Mouse (Mus musculus): ENCODE measurements around the gene Acbd3. TPM values are rescaled to one million over a fixed set of nuclear protein-coding genes. Genes with fewer than 3 reads are reported as not detected.

Gene Acbd3
- polyA plus RNA-seq, 1 experiment from 2014 or later: 32.7 TPM

DNA sequence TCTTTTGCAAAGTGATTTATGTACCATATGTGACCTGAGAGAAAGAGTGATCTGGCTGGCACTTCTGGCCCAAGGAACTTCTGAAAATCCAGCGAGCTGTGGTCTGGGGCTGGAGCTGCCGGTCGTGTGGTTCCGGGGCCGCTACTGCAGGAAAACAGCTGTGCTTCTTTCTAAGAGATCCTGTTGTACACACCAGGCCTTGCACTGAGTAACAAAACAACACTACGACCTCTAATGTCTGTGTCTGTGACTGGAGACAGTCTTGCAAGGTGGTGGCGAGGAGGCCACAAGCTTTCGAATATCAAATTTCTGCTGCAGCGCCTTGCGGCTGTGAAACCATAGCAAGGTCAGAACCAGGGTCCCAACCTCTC lies 51.4 kb downstream of the Acbd3 start:
- 9% methylated on average over 10 of the region's 10 CpGs for WGBS
- ATAC-seq (ENCODE audit: low FRiP score): peak; percentile 46

DNA sequence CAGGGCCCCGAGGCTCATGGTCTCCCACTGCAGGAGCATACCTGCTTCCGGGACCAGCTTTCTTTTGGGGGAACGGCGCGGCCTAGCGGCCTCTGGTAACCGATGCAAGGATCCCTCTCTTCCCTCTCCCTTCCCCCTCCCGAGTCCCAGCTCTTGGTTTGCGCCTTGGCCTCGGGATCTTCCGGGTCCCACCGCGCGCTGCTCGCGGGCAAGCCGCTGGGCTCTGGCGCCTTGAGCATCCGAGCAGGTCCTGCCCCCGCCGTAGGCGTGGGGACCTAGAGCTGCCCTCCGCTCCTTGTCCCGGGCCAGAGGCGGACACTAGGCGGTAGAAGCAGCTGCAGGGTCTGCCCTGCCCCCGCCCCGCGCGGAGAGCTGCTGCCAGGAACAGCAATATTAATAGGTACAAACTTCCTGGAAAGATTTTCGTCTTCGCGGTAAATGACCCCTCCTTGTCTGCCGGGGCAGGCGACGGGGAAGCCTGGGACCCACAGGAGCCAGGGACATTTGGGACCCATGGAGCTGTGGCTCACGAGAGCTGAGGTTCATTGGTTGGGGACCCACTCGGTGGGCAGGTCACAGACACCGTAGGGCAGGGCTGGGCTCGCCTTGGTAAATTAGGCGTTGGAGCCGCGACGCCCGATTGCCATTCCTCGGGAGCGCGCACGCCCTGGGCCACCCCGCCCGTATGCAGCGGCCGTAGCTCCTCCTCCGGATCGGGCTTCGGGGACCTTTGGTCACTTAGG lies 52.0 kb downstream of the Acbd3 start:
- H3K4me2 ChIP-seq (replicated peaks): peak overlapping the region; percentile 83
- peak; percentile 87 for ATAC-seq (ENCODE audit: low FRiP score)
- H3K4me3 ChIP-seq: peak overlapping the region; percentile 59
- under 1% methylated on average over 56 of the region's 56 CpGs for WGBS
- H3K27ac ChIP-seq: peak overlapping the region; percentile 88
- H3K9me3 ChIP-seq (replicated peaks): no peaks in the 10 kb centered on the region
- peak overlapping the region; percentile 79 for H3K9ac ChIP-seq
- H3K36me3 ChIP-seq: no peaks in the 10 kb centered on the region
- H3K27me3 ChIP-seq: no peaks in the 10 kb centered on the region
- H3K4me1 ChIP-seq: peaks cover 12% of the 10 kb centered on the region; the same call in 1 of the 2 replicates

More for the DNA sequence above, 51.4 kb downstream of the Acbd3 start:
- Histone ChIP-seq H3K27me3 (no peaks in the 10 kb centered on the region), H3K4me1 (peaks cover 12% of the 10 kb centered on the region; the same call in 1 of the 2 replicates), H3K4me3 (peak overlapping the region; percentile 59), H3K9ac (peak overlapping the region; percentile 79), H3K9me3 (replicated peaks) (no peaks in the 10 kb centered on the region), H3K36me3 (no peaks in the 10 kb centered on the region), H3K27ac (peak overlapping the region; percentile 88), H3K4me2 (replicated peaks) (peak overlapping the region; percentile 83)

DNA sequence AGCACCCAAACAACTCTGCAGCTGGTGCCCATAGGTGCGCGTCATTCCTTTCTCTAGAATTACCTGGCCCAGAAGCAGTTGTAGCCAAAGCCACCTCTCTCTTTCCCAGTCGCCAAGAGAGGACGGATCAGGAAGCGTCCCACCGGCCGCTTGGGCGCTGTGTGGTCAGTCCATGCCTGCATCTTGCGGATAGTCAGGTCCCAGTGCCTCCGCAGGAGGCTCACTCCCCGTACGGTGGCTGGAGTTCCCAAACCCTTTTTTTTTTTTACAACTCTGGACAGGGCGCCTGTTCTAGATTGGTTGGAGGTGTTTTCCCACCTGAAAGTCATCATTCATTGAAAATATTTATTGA lies 52.5 kb downstream of the Acbd3 start:
- Histone ChIP-seq H3K9me3 (replicated peaks) (no peaks in the 10 kb centered on the region), H3K27ac (peak overlapping the region; percentile 88), H3K4me1 (peaks cover 17% of the 10 kb centered on the region), H3K9ac (peak overlapping the region; percentile 79), H3K4me3 (peak overlapping the region; percentile 59), H3K4me2 (replicated peaks) (peak overlapping the region; percentile 83), H3K27me3 (no peaks in the 10 kb centered on the region), H3K36me3 (no peaks in the 10 kb centered on the region)
- under 1% methylated on average over 13 of the region's 13 CpGs for WGBS
- ATAC-seq (ENCODE audit: low FRiP score): peak; percentile 55

DNA sequence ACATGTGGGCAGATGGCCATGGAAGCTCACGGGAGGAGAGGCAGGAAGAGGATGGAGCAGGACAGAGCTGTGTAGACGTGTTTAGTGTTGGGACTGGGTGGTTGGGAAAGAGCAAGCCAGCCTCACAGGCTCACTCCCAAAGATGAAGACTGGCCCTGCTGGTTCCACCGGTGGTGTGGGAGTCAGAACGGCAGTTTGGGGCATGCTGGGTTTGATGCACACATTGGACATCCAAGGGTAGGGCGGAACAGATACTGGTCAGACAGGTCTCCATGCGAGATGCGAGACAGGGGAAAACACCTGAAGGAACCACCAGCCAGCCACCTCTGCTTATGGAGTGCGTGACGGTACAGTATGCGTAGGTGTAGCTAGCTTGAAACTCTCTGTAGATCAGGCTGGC lies 53.1 kb downstream of the Acbd3 start:
- Histone ChIP-seq H3K4me1 (peaks cover 21% of the 10 kb centered on the region), H3K27ac (no peak overlapping the region), H3K27me3 (no peaks in the 10 kb centered on the region), H3K4me2 (replicated peaks) (peak overlapping the region; percentile 83; the same call in 1 of the 2 replicates), H3K9me3 (replicated peaks) (no peaks in the 10 kb centered on the region), H3K36me3 (no peaks in the 10 kb centered on the region), H3K4me3 (no peak overlapping the region), H3K9ac (no peak overlapping the region)
- no peak for ATAC-seq (ENCODE audit: low FRiP score)
- 81% methylated on average over 10 of the region's 10 CpGs for WGBS

DNA sequence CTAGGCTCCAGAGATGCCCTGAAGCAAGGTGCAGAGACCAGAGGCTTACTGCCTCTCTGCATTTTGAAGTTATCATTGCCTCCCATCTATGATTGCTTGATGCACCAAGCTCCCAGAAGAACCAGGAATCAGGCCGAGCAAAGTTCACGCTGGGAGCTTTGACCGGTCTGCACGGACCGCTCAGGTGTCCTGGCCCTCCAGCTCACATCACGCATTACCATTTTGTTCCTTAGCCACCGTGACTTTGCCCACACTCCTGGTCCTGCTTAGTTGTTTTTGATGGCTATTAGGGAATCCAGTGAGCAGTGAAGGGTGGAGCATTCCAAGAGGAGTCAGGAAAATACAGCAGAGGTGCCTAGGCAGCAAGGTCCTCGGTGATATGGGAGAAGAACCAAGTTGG lies 54.4 kb downstream of the Acbd3 start:
- Histone ChIP-seq H3K4me1 (peaks cover 21% of the 10 kb centered on the region), H3K4me2 (replicated peaks) (no peak overlapping the region), H3K4me3 (no peak overlapping the region), H3K27me3 (no peaks in the 10 kb centered on the region), H3K27ac (no peak overlapping the region), H3K9ac (no peak overlapping the region), H3K9me3 (replicated peaks) (no peaks in the 10 kb centered on the region), H3K36me3 (no peaks in the 10 kb centered on the region)
- WGBS: 92% methylated on average over 8 of the region's 8 CpGs
- ATAC-seq (ENCODE audit: low FRiP score): no peak

DNA sequence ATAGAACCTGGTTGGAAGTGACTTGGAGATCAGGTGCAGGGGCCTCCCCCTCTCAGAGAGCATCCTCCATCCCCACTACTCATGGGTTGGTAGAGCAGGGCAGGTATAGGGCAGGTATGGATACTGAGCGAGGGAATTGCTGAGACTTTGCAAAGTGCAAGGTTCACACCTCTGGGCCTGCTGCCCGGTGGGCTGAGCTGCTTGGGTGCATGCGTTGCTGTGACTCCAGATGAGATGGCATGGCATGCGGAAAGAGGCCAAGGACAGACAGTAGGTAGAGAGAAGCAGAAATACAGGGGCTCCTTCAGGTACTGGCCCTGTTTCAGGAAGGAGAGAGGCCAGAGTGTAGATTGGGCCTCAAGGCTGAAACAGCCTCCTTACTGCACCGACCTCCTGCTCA lies 55.4 kb downstream of the Acbd3 start:
- ATAC-seq (ENCODE audit: low FRiP score): no peak
- H3K27me3 ChIP-seq: no peaks in the 10 kb centered on the region
- 81% methylated on average over 5 of the region's 5 CpGs for WGBS
- H3K4me3 ChIP-seq: no peak overlapping the region
- peaks cover 14% of the 10 kb centered on the region for H3K4me1 ChIP-seq
- H3K9me3 ChIP-seq (replicated peaks): no peaks in the 10 kb centered on the region
- H3K27ac ChIP-seq: no peak overlapping the region
- H3K4me2 ChIP-seq (replicated peaks): no peak overlapping the region
- no peak overlapping the region for H3K9ac ChIP-seq
- no peaks in the 10 kb centered on the region for H3K36me3 ChIP-seq

DNA sequence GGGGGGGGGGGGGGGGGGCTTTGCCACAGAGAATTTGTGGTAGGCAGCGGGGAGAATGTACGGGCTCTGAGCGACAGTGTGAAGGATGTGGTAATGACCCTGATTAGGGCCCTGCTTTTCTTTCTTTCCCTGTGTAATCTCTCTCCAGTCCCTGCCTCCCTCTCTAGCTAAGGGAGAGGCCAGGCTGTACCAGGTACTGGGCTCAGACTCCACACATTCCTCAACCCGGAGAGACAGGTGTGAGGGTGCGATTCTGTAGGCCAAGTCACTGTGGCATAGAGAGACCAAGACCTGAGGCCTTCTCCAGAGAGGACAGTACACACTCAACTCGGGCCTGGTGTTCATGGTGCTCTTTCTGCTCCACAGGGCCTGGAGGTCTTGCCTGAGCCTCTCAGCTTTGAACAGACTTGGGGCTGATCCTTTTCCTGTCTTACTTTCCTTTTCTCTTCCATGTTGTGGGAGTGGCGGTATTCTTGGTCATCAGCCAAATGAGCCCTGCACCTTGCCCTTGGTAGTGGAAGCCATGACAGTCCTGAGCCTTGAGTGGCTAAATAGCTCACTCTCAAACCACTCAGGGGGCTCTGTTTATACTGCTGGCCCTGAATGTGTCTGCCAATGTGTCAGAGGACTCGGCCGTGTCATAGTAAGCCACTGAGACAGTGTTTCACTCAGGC lies 57.2 kb downstream of the Acbd3 start:
- WGBS: 73% methylated on average over 9 of the region's 9 CpGs
- no peaks in the 10 kb centered on the region for H3K9me3 ChIP-seq (replicated peaks)
- peaks cover 9% of the 10 kb centered on the region; the same call in 1 of the 2 replicates for H3K4me1 ChIP-seq
- ATAC-seq (ENCODE audit: low FRiP score): no peak
- no peaks in the 10 kb centered on the region for H3K27me3 ChIP-seq
- H3K9ac ChIP-seq: no peak overlapping the region
- H3K27ac ChIP-seq: peak overlapping the region; percentile 9
- H3K36me3 ChIP-seq: no peaks in the 10 kb centered on the region
- H3K4me3 ChIP-seq: no peak overlapping the region
- no peak overlapping the region for H3K4me2 ChIP-seq (replicated peaks)

DNA sequence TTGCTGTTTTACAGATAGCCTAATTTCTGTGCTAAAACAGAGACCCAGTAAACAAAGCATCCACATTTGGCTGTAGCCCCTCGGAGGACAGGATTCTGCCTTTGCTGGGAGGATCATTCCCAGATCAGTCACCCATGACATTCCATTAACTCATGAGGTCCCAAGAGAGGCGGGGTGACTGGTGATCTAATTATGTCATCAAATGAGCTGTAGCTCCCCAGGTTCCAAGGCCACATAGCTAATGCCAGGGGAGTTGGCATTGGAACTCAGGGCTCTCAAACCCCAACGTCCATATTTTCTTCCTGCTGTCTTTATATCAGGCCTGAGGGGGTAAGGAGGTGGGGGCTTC lies 57.7 kb downstream of the Acbd3 start:
- no peaks in the 10 kb centered on the region for H3K9me3 ChIP-seq (replicated peaks)
- WGBS: 35% methylated on average over 3 of the region's 3 CpGs
- H3K27me3 ChIP-seq: no peaks in the 10 kb centered on the region
- peak overlapping the region; percentile 9; the same call in 1 of the 2 replicates for H3K27ac ChIP-seq
- H3K9ac ChIP-seq: no peak overlapping the region
- ATAC-seq (ENCODE audit: low FRiP score): 0 out of 2 replicates have a peak, but pooled peaks have one; percentile 30
- no peaks in the 10 kb centered on the region for H3K36me3 ChIP-seq
- H3K4me3 ChIP-seq: no peak overlapping the region
- peaks cover 9% of the 10 kb centered on the region; the same call in 1 of the 2 replicates for H3K4me1 ChIP-seq
- no peak overlapping the region for H3K4me2 ChIP-seq (replicated peaks)

DNA sequence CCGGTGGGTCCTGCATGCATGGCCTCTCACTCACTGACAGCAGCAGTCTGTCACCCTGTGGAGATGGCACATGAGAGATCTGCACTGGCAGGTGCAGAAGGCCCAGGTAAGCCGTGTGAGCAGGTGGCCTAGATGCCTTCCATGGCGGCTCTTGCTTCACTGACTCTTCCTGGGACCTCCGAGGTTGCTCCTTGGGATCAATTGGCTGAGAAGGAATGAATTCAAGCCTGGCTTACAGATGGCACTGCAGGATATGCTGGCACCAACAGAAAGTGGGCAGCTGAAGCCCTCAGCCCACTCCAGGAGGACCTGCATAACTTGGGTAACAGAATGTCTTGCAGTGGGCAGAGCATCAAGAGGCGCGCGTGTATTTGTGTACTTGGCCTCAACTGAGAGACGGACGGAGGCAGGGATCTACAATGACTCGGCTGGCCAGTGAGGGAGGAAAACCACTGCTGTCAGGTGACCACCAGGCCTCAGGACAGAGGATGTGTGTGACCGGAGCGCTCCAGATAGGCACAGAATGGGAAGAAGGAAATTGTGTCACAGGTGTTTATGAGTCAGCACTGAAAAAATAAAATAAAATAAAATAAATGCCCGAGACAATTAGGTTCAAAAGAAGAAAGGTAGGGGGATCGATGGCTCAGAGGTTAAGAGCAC lies 66.1 kb downstream of the Acbd3 start:
- Histone ChIP-seq H3K9me3 (replicated peaks) (no peaks in the 10 kb centered on the region), H3K4me2 (replicated peaks) (no peak overlapping the region), H3K27ac (no peak overlapping the region), H3K4me1 (peaks cover 9% of the 10 kb centered on the region), H3K36me3 (no peaks in the 10 kb centered on the region), H3K27me3 (peaks cover 17% of the 10 kb centered on the region), H3K9ac (no peak overlapping the region), H3K4me3 (no peak overlapping the region)
- no peak for ATAC-seq (ENCODE audit: low FRiP score)
- WGBS: 83% methylated on average over 14 of the region's 14 CpGs

DNA sequence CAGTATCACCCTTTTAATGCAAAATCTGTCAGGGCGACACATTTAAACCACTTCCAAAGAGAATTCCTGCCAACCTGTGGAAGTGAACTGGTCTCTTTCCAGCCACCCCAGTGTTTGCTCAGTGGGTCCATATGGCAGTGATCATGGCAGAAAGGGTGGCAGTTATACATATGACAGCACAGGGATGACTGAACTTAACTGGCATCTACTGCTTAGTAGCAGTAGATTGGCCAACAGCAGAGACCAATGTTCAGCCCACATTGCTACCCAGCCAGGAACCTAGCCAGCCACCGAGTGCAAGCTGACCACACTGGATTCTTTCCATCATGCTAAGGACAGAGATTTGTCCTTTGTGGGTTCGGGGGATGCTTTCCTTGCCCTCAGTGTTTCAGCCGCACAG lies 67.0 kb downstream of the Acbd3 start:
- Histone ChIP-seq H3K9ac (no peak overlapping the region), H3K4me2 (replicated peaks) (no peak overlapping the region), H3K27me3 (peaks cover 18% of the 10 kb centered on the region), H3K4me3 (no peak overlapping the region), H3K27ac (no peak overlapping the region), H3K36me3 (no peaks in the 10 kb centered on the region), H3K4me1 (peaks cover 9% of the 10 kb centered on the region), H3K9me3 (replicated peaks) (no peaks in the 10 kb centered on the region)
- 88% methylated on average over 4 of the region's 4 CpGs for WGBS
- ATAC-seq (ENCODE audit: low FRiP score): no peak

DNA sequence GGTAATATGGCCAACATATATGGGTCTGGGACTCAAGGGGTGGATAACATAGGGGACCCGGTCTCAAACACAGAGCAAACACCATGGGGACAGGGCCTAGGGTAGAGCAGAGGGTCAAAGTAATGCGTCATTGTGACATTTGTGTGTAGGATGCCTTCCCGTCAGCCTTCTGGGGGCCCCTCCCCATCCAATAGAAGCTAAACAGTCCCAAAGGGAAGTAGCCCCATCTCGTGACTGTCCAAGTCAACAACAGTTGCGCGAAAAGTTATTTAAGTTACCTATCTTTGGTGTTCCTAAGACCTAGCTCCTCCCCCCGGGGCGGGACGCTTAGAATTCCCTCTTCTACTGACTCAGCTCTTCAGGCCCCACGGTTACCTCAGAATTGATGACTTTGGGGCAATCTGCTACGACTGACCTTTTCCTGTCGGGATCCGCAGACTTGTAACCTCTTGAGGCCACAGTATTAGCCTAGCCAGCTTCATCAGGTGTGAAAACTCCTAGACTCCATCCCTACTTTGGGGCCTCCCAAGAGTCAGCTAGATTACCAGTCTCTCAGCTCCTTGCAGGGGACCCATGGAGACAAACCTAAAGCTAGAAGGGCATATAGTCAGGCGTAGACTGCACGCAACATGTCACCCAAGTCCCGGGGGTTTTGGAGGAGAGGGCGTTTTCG lies 67.7 kb downstream of the Acbd3 start:
- peak overlapping the region; percentile 76 for H3K4me2 ChIP-seq (replicated peaks)
- peaks cover 18% of the 10 kb centered on the region for H3K27me3 ChIP-seq
- no peak overlapping the region for H3K27ac ChIP-seq
- H3K9ac ChIP-seq: 0 out of 2 replicates have a peak overlapping the region, but pooled peaks have one; percentile 50
- peaks cover 9% of the 10 kb centered on the region for H3K4me1 ChIP-seq
- peak; percentile 52 for ATAC-seq (ENCODE audit: low FRiP score)
- no peaks in the 10 kb centered on the region for H3K36me3 ChIP-seq
- 13% methylated on average over 18 of the region's 18 CpGs for WGBS
- H3K4me3 ChIP-seq: peak overlapping the region; percentile 35
- H3K9me3 ChIP-seq (replicated peaks): no peaks in the 10 kb centered on the region

DNA sequence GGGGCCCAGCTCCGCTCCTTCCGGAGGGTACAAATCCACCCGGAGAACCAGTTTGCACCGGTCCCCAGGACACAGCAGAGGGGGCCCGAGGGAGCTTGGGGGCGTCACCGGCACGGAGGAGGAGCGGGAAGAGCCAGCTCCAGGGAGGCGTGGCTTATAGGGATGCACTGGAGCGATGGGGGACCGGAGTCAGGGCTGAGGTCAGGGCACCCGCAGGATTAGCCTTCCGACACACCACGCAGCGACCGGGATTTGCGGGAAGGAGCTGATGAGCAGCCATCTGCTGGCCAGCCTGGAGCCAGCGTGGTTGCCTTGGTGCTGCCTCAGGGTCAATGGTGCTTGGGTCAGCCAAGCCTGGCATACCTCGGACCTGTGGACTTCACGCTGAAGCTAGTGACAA lies 68.3 kb downstream of the Acbd3 start:
- H3K27ac ChIP-seq: no peak overlapping the region
- H3K4me2 ChIP-seq (replicated peaks): peak overlapping the region; percentile 76
- under 1% methylated on average over 21 of the region's 21 CpGs for WGBS
- H3K4me1 ChIP-seq: peaks cover 9% of the 10 kb centered on the region
- peak; percentile 80 for ATAC-seq (ENCODE audit: low FRiP score)
- H3K36me3 ChIP-seq: no peaks in the 10 kb centered on the region
- peak overlapping the region; percentile 50 for H3K9ac ChIP-seq
- peaks cover 18% of the 10 kb centered on the region for H3K27me3 ChIP-seq
- peak overlapping the region; percentile 35 for H3K4me3 ChIP-seq
- H3K9me3 ChIP-seq (replicated peaks): no peaks in the 10 kb centered on the region
